Mouse (Mus musculus): Measurements from ENCODE around the gene 4921524J17Rik.

4921524J17Rik gene

GRCm38 (mm10) chr8:85408526-85408925 lies 24.1 kb downstream of the 4921524J17Rik start:
- TF ChIP-seq GATA4 (IDR thresholded peaks at IDR 0.05; ENCODE audit: insufficient replicate concordance, low read length), result no peak

GRCm38 (mm10) chr8:85408053-85408505 lies 24.6 kb downstream of the 4921524J17Rik start:
- TF ChIP-seq GATA4 (IDR thresholded peaks at IDR 0.05; ENCODE audit: insufficient replicate concordance, low read length), result no peak

- no peak for TF ChIP-seq GATA4 (IDR thresholded peaks at IDR 0.05; ENCODE audit: insufficient replicate concordance, low read length)
Observed at GRCm38 (mm10) chr8:85405961-85406360, 26.7 kb downstream of the 4921524J17Rik start.

DNA sequence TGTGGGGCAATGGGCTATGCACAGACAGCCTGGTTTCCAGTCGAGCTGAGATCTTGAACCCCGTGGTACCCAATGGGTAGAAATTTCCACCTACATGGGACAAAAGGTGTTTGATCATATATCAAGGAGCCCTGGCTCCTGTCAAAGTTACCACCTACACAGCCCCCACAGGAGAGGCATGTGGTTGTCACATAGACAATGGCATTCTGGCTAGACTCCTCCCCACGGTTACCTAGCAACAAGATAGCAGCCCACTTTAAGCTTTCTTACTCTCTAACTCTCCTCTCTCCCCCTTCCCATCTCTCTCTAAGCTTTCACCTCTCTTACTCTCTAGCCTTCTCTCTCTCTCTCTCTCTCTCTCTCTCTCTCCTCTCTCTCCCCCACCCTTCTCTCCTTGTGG lies 27.2 kb downstream of the 4921524J17Rik start:
- TF ChIP-seq GATA4 (IDR thresholded peaks at IDR 0.05; ENCODE audit: insufficient replicate concordance, low read length), result no peak

DNA sequence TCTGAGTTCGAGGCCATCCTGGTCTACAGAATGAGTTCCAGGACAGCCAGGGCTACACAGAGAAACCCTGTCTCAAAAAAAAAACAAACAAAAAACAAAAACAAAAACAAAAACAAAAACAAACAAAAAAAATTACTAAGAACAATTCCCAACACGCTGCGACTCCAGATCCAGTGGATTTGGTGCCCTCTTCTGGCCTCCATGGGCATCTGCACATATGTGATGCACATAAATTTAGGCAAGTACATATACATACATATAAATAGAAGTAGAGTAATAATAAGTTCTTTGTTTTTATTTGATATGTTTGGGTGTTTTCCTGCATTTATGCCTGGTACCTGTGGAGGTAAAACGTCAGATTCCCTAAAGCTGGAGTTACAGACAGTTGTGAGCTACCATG lies 34.1 kb downstream of the 4921524J17Rik start:
- no peak for TF ChIP-seq GATA4 (IDR thresholded peaks at IDR 0.05; ENCODE audit: insufficient replicate concordance, low read length)

- no peak for TF ChIP-seq GATA4 (IDR thresholded peaks at IDR 0.05; ENCODE audit: insufficient replicate concordance, low read length)
Observed at GRCm38 (mm10) chr8:85397508-85397907, 35.1 kb downstream of the 4921524J17Rik start.

GRCm38 (mm10) chr8:85396432-85397079 lies 36.1 kb downstream of the 4921524J17Rik start:
- no peak for TF ChIP-seq GATA4 (IDR thresholded peaks at IDR 0.05; ENCODE audit: insufficient replicate concordance, low read length)

DNA sequence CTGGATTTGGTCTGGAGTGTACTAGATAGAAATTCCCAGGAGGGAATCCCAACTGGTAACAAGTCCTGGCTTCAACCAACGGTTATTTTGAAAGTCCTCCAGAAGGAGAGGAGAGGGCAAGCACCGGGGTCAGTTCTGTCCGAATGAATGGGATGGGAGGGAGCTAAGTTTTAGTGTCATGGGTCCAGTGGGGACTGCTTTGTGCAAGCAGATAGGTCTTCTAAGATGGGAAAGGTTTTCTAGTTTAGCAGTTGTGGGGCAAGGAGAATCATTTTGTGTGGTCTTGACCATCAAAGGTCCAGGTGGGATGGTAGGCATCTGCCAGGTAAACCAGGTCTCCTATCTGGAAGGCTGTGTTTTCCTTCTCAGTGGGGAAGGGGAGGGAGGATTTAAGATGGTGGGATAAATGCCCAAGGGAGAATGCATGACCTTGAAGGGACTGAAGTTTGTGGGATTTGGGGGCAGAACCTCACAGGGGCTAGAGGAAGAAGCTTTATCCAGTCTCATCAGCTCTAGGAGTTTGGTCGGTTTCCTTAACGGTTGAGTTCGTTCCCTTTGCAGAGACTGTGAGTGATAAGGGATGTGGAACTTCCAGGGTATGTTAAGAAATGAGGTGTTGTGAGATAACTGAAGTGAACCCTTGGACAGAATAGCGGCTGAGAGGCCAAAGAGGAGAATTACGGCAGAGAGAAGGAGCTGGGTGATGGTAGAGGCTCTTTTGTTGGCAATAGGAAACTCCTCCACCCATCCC lies 36.8 kb downstream of the 4921524J17Rik start:
- no peak for TF ChIP-seq GATA4 (IDR thresholded peaks at IDR 0.05; ENCODE audit: insufficient replicate concordance, low read length)

DNA sequence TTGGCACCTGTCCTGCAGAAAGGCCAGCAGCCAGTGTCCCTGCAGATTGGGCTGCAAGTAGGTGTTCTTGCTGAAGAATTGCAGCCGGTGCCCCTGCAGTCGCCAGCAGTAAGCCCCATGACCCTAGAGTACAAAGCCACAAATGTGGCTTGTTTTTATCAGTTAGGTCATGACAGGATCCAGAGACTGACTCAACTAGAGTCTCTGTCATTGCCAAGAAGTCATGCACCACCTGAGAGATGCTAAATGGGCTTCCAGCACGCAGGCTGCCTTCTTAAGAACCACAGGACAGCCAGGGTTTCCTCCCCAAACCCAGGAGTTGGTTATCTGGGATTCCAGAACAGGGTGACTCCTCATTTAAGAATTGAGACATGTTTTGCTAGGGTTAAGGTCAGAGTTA lies 37.6 kb downstream of the 4921524J17Rik start:
- TF ChIP-seq GATA4 (IDR thresholded peaks at IDR 0.05; ENCODE audit: insufficient replicate concordance, low read length), result no peak

DNA sequence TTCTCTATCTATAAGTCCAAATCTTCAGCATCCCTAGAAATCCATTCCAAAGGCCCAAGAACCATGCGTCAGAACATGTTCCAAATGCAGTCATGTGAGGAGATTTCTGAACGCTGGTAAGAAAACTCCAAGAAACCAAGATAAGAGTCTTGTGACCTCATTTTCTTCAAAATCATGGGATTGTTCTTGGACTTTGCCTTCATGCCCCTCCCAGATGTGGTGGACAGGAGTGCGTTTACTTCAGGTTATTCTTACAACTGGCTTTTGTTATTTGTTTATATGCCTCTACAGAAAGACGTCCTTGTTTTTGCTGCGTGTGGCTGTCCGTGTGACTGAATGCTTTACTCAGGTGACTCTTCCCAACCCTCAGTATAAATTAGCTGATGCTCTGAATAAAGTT lies 39.4 kb downstream of the 4921524J17Rik start:
- TF ChIP-seq GATA4 (IDR thresholded peaks at IDR 0.05; ENCODE audit: insufficient replicate concordance, low read length), result no peak

GRCm38 (mm10) chr8:85391438-85391837 lies 41.2 kb downstream of the 4921524J17Rik start:
- TF ChIP-seq GATA4 (IDR thresholded peaks at IDR 0.05; ENCODE audit: insufficient replicate concordance, low read length), result no peak

- no peak for TF ChIP-seq GATA4 (IDR thresholded peaks at IDR 0.05; ENCODE audit: insufficient replicate concordance, low read length)
Observed at GRCm38 (mm10) chr8:85386205-85386604, 46.4 kb downstream of the 4921524J17Rik start, which contains the start of gene Mylk3. Gene Mylk3 (minus strand): TSS chr8:85386345.

GRCm38 (mm10) chr8:85381926-85382325 lies 50.7 kb downstream of the 4921524J17Rik start:
- TF ChIP-seq GATA4 (IDR thresholded peaks at IDR 0.05; ENCODE audit: insufficient replicate concordance, low read length), result no peak

DNA sequence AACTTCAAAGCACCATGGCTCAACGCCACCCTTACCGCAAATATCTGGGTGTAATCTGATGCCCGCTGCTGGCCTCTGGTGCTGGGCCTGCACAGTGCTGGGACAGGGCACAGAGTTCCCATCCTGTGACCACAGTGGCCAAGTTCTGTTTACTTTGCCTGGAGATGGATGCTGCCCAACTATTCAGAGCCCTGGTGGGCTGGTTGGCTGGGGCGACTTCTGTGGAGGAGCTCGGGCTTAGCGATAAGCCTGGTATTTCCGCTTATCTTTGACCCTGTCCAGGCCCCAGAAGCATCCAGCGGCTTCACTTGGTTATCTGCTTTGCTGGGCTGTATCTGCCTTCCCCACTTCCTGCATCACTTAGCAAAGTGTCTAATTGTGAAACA lies 51.8 kb downstream of the 4921524J17Rik start:
- peak; percentile 99 for TF ChIP-seq GATA4 (IDR thresholded peaks at IDR 0.05; ENCODE audit: insufficient replicate concordance, low read length)

DNA sequence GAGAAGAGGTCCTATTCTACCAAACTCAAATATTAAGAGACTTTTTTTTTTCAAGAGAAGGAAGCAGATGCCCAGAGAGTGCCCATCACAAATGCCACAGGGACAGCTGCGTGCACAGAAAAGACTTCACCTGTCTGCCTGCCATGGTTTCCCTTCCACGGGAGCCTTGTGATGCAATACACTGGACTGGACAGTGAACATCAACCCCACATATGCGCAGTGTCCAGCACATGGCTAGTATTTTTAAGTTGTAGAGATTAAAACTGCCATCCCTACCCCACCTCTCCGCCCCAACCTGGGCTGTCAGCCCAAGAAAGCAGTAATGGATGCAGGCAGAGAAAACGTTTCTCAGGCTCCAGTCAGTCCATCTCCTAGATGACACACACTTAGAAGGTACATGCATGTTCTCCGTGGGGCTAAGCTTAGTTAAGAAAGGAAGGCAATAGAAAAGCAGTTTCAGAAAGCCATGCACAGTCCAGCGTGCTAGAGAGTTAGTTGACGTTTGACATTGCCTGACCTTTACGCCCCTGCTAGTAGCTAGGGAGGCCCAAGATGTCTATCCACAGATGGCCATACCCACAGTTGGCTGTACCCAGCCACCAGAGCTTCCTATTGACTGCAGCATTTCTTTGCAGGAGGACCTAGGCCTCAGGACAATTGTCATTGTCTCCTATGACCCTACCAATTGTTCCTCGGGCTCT lies 52.4 kb downstream of the 4921524J17Rik start:
- TF ChIP-seq GATA4 (IDR thresholded peaks at IDR 0.05; ENCODE audit: insufficient replicate concordance, low read length), result no peak

All from liver, adult (tissue).